Comparison of ENCODE assay signal across 9 mouse cellular contexts in genomic region chr13:18947686-18948085, GRCm38 (mm10). TPM values are rescaled to one million over a fixed set of nuclear protein-coding genes. Genes with fewer than 3 reads are reported as not detected.
DNase-seq lines count a peak whose midpoint lies in the region; ATAC-seq and TF ChIP-seq lines count a peak whose summit lies in the region.
"Had no signal": no experiment of that assay in that cellular context is flagged by ENCODE, and none has a peak within 500 bp of the region (broad histone marks: within the 10 kb centered on the region; RNA-seq: fewer than 3 reads in every experiment).

No protein-coding gene starts in this region.

- no peak for TF ChIP-seq CTCF in hindbrain, postnatal 0 days (IDR thresholded peaks at IDR 0.05; ENCODE audit: low read depth)
- TF ChIP-seq CTCF in midbrain, postnatal 0 days (IDR thresholded peaks at IDR 0.05): no peak

- 17% methylated on average over 5 of the region's 5 CpGs for WGBS in liver, embryonic 11.5 days
- 16% methylated on average over 5 of the region's 5 CpGs for WGBS in embryonic facial prominence, embryonic 10.5 days
- 12% methylated on average over 5 of the region's 5 CpGs for WGBS in hindbrain, postnatal 0 days
- WGBS in midbrain, postnatal 0 days: 15% methylated on average over 5 of the region's 5 CpGs

- H3K4me2 ChIP-seq in liver, embryonic 11.5 days: peak overlapping the region; percentile 95
- H3K4me2 ChIP-seq in hindbrain, postnatal 0 days (ENCODE audit: low read depth, low read length): peak overlapping the region; percentile 76
- peak overlapping the region; percentile 65 for H3K4me2 ChIP-seq in midbrain, postnatal 0 days (ENCODE audit: low read depth, low read length, poor library complexity, severe bottlenecking)

- no peak overlapping the region for H3K27ac ChIP-seq in liver, embryonic 11.5 days (ENCODE audit: low read depth, low read length)
- H3K27ac ChIP-seq in embryonic facial prominence, embryonic 10.5 days (replicated peaks): no peak overlapping the region
- H3K27ac ChIP-seq in hindbrain, postnatal 0 days: peak overlapping the region; percentile 91; the same call in 1 of the 2 replicates
- peak overlapping the region; percentile 93 for H3K27ac ChIP-seq in midbrain, postnatal 0 days (ENCODE audit: low read depth, low read length)

- H3K36me3 ChIP-seq in liver, embryonic 11.5 days (ENCODE audit: control insufficient read depth, insufficient read depth, low read length): no peaks in the 10 kb centered on the region
- no peaks in the 10 kb centered on the region for H3K36me3 ChIP-seq in embryonic facial prominence, embryonic 10.5 days (replicated peaks)
- H3K36me3 ChIP-seq in hindbrain, postnatal 0 days (ENCODE audit: insufficient read depth, low read length): no peaks in the 10 kb centered on the region
- no peaks in the 10 kb centered on the region for H3K36me3 ChIP-seq in midbrain, postnatal 0 days (ENCODE audit: insufficient read depth, low read length)

- ATAC-seq in liver, embryonic 11.5 days (replicated peaks; ENCODE audit: low FRiP score): no peak
- no peak for ATAC-seq in hindbrain, postnatal 0 days
- no peak; the same call in 1 of the 2 replicates for ATAC-seq in midbrain, postnatal 0 days (ENCODE audit: low FRiP score)
- no peak; the same call in 1 of the 2 replicates for ATAC-seq in frontal cortex, adult (ENCODE audit: low TSS enrichment)

- DNase-seq in liver, embryonic 11.5 days (ENCODE audit: low spot score): no peak
- no peak for DNase-seq in liver
- no peak for DNase-seq in embryonic facial prominence, embryonic 10.5 days (ENCODE audit: low spot score)
- DNase-seq in hindbrain, postnatal 0 days (ENCODE audit: low spot score): peak; percentile 13
- peak; percentile 5 for DNase-seq in midbrain, postnatal 0 days (ENCODE audit: low spot score)
- DNase-seq in adrenal gland, postnatal 14 days: no peak
- no peak for DNase-seq in thymus, postnatal 4 days

- no peak overlapping the region for H3K9ac ChIP-seq in liver, embryonic 11.5 days (ENCODE audit: low read depth, low read length)
- H3K9ac ChIP-seq in hindbrain, postnatal 0 days (replicated peaks; ENCODE audit: low read length): peak overlapping the region; percentile 89
- H3K9ac ChIP-seq in midbrain, postnatal 0 days (replicated peaks; ENCODE audit: low read length, poor library complexity, severe bottlenecking): peak overlapping the region; percentile 91

- peak overlapping the region; percentile 62; the same call in 1 of the 2 replicates for H3K4me3 ChIP-seq in liver, embryonic 11.5 days (ENCODE audit: low read depth, low read length)
- peak overlapping the region; percentile 81 for H3K4me3 ChIP-seq in embryonic facial prominence, embryonic 10.5 days
- H3K4me3 ChIP-seq in hindbrain, postnatal 0 days (ENCODE audit: low read length): peak overlapping the region; percentile 93
- peak overlapping the region; percentile 93 for H3K4me3 ChIP-seq in midbrain, postnatal 0 days (ENCODE audit: low read depth, low read length)

- peaks cover 24% of the 10 kb centered on the region for H3K27me3 ChIP-seq in liver, embryonic 11.5 days (replicated peaks; ENCODE audit: control insufficient read depth, insufficient read depth, low read length)
- H3K27me3 ChIP-seq in embryonic facial prominence, embryonic 10.5 days (replicated peaks; ENCODE audit: low read depth, poor library complexity, severe bottlenecking): peaks cover 46% of the 10 kb centered on the region
- no peaks in the 10 kb centered on the region for H3K27me3 ChIP-seq in hindbrain, postnatal 0 days (ENCODE audit: insufficient read depth, low read length)
- H3K27me3 ChIP-seq in midbrain, postnatal 0 days (ENCODE audit: insufficient read depth, low read length): no peaks in the 10 kb centered on the region

- no peaks in the 10 kb centered on the region; the same call in 1 of the 2 replicates for H3K4me1 ChIP-seq in liver, embryonic 11.5 days (replicated peaks; ENCODE audit: control insufficient read depth, insufficient read depth, low read length)
- H3K4me1 ChIP-seq in embryonic facial prominence, embryonic 10.5 days: peaks cover 24% of the 10 kb centered on the region
- 0 out of 2 replicates have a peak, but pooled peaks cover 3% of the 10 kb centered on the region for H3K4me1 ChIP-seq in hindbrain, postnatal 0 days (ENCODE audit: insufficient read depth, low read length)
- H3K4me1 ChIP-seq in midbrain, postnatal 0 days (ENCODE audit: insufficient read depth, low read length): peaks cover 10% of the 10 kb centered on the region

- H3K9me3 ChIP-seq in liver, embryonic 11.5 days (ENCODE audit: control insufficient read depth, low read length): no peaks in the 10 kb centered on the region
- H3K9me3 ChIP-seq in embryonic facial prominence, embryonic 10.5 days: no peaks in the 10 kb centered on the region
- no peaks in the 10 kb centered on the region for H3K9me3 ChIP-seq in hindbrain, postnatal 0 days (ENCODE audit: low read length)
- H3K9me3 ChIP-seq in midbrain, postnatal 0 days (ENCODE audit: low read length): no peaks in the 10 kb centered on the region

RNA-seq across cellular contexts. Expression of gene Amph, which starts 0.3 kb away (rescaled TPM):
- 1.2 and 1.7 TPM in 2 replicates for polyA plus RNA-seq in liver, embryonic 11.5 days (2014; fragmentation: Nextera tagmentation; extraction: Ambion mirVana)
- 3.4 and 4.1 TPM in 2 replicates for polyA plus RNA-seq in embryonic facial prominence, embryonic 10.5 days (2016; fragmentation: Nextera tagmentation; extraction: Ambion mirVana)
- total RNA-seq in hindbrain, postnatal 0 days (2014; rRNA removed): 110 and 114 TPM in 2 replicates
- 65.1 TPM in 2 replicates for polyA plus RNA-seq in hindbrain, postnatal 0 days (2015; fragmentation: Nextera tagmentation; extraction: Ambion mirVana)
- total RNA-seq in midbrain, postnatal 0 days (2014; rRNA removed): 110 TPM in 2 replicates
- 63.8 and 65.2 TPM in 2 replicates for polyA plus RNA-seq in midbrain, postnatal 0 days (2015; fragmentation: Nextera tagmentation; extraction: Ambion mirVana)
- total RNA-seq in adrenal gland, postnatal 14 days (2021): 5.3 and 5.9 TPM in 2 replicates
- polyA plus RNA-seq: erythroblast, embryonic 14.5 days had no signal

Comparison
In these comparisons a context has a peak if more than half of its experiments do, and no peak if none do; other contexts are left out.
1. DNase-seq: peak in hindbrain, postnatal 0 days (single experiment) and midbrain, postnatal 0 days (single experiment); none in liver, embryonic 11.5 days (single experiment), liver (single experiment), embryonic facial prominence, embryonic 10.5 days (single experiment), adrenal gland, postnatal 14 days (single experiment) and thymus, postnatal 4 days (single experiment).
2. H3K27ac ChIP-seq: peak in hindbrain, postnatal 0 days (single experiment) and midbrain, postnatal 0 days (single experiment); none in liver, embryonic 11.5 days (single experiment) and embryonic facial prominence, embryonic 10.5 days (single experiment).
3. RNA of gene Amph, which starts 0.3 kb away (polyA plus RNA-seq): 65.1 TPM in hindbrain, postnatal 0 days and 63.8 to 65.2 TPM in midbrain, postnatal 0 days; 3.4 to 4.1 TPM in embryonic facial prominence, embryonic 10.5 days and 1.2 to 1.7 TPM in liver, embryonic 11.5 days; every median in the first group is over 10 times any median in the second.
4. Peak in every context shown above with its lines, with median percentiles within 50 percentile points of each other: H3K4me2 ChIP-seq and H3K4me3 ChIP-seq.